Mouse (Mus musculus): ENCODE measurements around the gene Pde8a. TPM values are rescaled to one million over a fixed set of nuclear protein-coding genes. Genes with fewer than 3 reads are reported as not detected.
"Not testable (repeated sequence)": the region's sequence is repeated elsewhere in the genome, so short reads cannot be mapped to it uniquely, and the experiment has no call there.

Pde8a gene
- 10 to 100 TPM in 1 of 2 experiments, 1 to 10 TPM in 1; 9.7 to 10.1 TPM for total RNA-seq (2021)

DNA sequence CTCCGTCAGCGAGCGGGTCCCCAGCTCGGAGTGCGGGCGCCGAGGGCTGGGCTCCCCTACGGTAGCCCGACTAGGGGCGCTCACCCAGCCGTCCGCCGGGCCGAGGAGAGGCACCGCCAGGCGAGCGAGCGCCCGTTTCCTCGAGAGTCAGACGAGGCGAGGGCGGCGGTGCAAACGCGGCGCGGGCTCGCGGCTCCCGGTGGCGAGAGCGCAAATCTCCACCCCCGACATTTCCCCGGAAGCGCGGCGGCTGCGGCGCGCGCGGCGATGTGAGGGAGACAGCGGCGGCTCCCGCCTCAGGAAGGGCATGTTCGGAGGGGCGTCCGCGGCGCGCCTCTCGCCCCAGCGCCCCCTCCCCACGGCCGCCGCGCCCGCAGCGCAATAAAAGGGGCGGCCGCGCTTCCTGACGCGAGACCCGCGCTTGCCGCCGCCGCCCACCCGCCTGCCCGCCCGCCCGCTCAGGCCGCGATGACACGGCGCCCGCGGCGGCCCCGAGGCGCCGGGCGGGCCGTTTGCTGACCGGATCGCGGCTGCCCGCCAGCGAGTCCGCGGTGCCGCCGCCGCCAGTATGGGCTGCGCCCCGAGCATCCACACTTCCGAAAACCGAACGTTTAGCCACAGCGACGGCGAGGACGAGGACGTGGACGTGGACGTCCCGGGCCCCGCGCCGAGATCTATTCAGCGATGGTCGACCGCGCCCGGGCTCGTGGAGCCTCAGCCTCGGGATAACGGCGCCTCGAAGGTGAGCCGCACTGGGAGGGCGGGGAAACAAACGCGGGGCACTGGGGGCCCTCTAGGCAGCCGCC is at the start of gene Pde8a:
Gene Pde8a, plus strand, starts transcription at position 250 of the 806 bp plus-strand sequence.
- no peak for DNase-seq (ENCODE audit: low spot score)
- intact Hi-C loops (cut with DNase I): no loop called here

DNA sequence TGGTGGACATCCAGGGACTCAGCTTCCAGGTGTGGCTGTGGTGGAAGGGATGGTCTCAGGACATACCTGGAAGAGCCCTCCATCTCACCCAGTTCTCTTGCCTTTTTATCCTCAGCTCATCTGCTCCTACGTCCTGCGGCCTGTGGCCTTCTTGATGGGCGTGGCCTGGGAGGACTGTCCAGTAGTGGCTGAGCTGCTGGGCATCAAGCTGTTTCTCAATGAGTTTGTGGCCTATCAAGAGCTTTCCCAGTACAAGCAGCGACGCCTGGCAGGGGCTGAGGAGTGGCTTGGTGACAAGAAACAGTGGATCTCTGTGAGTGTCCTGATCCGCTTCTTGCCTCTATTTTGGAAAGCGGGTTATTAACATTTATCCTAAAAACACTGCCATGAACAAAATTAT is 49.0 kb upstream of the Pde8a start:
- intact Hi-C loops (cut with DNase I): no loop called here
- no peak for DNase-seq (ENCODE audit: low spot score)

- DNase-seq (ENCODE audit: low spot score): no peak
- intact Hi-C loops (cut with DNase I): loop anchor here (1.0 to 2.0 kb wide), 2 partner anchors 42 to 169 kb away; no protein-coding TSS in a partner anchor
Observed at GRCm38 (mm10) chr7:81167124-81167523, 46.3 kb upstream of the Pde8a start.

- DNase-seq (ENCODE audit: low spot score): no peak
- intact Hi-C loops (cut with DNase I): no loop called here
Observed at GRCm38 (mm10) chr7:81169351-81169750, 44.0 kb upstream of the Pde8a start.

DNA sequence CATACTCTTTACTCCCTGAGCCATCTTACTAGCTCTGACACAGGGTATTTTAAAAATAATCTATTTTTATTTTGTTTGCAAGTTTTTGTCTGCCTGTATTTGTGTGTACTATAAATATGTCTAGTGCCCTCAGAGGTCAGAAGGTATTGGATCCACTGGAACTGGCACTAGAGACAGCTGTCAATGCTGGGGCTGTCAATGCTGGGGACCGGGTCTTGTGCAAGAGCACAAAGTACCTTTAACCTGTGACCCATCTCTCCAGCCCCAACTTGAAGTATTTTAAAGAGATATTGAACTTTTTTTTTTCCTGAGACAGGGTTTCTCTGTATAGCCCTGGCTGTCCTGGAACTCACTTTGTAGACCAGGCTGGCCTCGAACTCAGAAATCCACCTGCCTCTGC is 39.5 kb upstream of the Pde8a start:
- intact Hi-C loops (cut with DNase I): no loop called here
- no peak for DNase-seq (ENCODE audit: low spot score)

DNA sequence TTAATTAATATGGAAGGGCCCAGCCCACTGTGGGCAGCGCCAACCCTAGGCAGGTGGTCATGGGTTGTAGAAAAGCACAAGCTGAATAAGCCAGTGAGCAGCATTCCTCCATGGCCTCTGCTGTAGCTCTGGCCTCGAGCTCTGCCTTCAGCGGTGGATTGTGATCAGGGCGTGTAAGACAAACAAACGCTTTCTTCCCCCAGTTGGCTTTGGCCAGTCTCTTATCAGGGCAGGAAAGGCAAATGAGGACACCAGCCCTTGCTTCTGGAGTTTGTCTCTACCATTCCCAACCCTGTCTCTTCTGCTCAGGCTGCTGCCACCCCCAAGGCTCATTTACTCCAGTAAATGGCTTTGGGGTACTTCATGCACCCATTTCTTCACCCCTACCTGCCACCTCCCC is 38.7 kb upstream of the Pde8a start:
- intact Hi-C loops (cut with DNase I): no loop called here
- no peak for DNase-seq (ENCODE audit: low spot score)

- intact Hi-C loops (cut with DNase I): no loop called here
Observed at GRCm38 (mm10) chr7:81176187-81176769, 37.1 kb upstream of the Pde8a start.

DNA sequence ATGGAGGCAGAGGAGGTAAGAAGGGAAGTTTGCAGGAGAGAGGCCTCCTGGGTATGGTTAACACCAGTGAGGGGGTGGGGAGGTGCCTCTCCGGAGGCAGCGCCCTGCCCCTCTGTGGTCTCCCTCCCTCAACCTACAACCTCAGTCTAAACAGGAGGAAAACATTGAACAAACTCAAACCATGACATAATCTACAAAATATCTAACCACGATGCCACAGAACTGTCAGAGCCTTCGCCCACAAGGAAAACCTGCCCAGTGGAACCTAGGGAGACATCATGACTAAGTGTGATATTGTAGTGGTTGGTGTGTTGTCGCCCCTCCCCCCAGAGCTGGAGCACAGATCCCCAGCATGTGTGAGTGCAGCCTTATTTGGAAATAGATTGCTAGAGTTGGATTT is 33.9 kb upstream of the Pde8a start:
- intact Hi-C loops (cut with DNase I): no loop called here
- no peak for DNase-seq (ENCODE audit: low spot score)

More at GRCm38 (mm10) chr7:81176187-81176769, 37.1 kb upstream of the Pde8a start:
- no peak for DNase-seq (ENCODE audit: low spot score)

GRCm38 (mm10) chr7:81182492-81183175 is 30.8 kb upstream of the Pde8a start:
- DNase-seq (ENCODE audit: low spot score): no peak

GRCm38 (mm10) chr7:81183181-81183580 is 30.2 kb upstream of the Pde8a start:
- intact Hi-C loops (cut with DNase I): no loop called here
- no peak for DNase-seq (ENCODE audit: low spot score)

More at GRCm38 (mm10) chr7:81182492-81183175, 30.8 kb upstream of the Pde8a start:
- intact Hi-C loops (cut with DNase I): no loop called here

DNA sequence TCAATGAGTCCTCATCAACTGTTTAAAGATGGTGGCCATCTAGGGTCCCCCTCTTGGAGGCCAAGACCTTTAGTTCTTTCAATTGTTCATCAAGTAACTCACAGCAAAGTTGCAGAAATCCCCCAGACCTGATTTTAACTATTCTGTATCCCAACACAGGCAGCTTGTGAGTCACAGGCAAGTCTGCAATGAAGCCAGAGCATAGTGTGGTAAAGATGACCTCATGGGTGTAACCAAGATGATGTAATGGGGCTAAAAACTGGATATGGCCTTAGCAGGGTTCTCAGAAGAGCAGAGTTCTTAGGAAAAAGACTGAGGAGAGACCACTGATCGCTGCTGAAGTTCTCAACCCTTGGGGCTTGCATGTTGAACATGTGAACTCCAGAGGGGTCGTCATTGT is 29.3 kb upstream of the Pde8a start:
- DNase-seq (ENCODE audit: low spot score): no peak
- intact Hi-C loops (cut with DNase I): no loop called here

- no peak for DNase-seq (ENCODE audit: low spot score)
- intact Hi-C loops (cut with DNase I): no loop called here
Observed at GRCm38 (mm10) chr7:81184651-81185050, 28.7 kb upstream of the Pde8a start.

DNA sequence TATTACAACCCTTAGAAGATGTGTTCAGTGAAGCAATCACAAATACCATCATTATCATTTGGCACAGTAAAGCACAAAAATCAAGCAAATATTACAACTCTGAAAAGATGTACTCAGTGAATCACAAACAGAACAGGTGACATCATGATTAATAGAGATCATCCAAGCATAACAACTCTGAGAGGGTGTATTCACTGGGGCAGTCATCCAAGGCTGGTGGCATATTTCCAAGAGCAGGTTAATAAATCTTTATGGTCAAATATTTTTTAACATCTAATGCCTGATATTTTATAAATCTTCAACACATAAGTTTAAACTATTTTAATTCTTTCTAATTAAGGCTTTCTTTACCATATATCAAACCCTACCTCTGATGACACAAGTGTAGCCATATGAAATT is 27.4 kb upstream of the Pde8a start:
- DNase-seq (ENCODE audit: low spot score); intact Hi-C loops (cut with DNase I): not testable (repeated sequence)

DNA sequence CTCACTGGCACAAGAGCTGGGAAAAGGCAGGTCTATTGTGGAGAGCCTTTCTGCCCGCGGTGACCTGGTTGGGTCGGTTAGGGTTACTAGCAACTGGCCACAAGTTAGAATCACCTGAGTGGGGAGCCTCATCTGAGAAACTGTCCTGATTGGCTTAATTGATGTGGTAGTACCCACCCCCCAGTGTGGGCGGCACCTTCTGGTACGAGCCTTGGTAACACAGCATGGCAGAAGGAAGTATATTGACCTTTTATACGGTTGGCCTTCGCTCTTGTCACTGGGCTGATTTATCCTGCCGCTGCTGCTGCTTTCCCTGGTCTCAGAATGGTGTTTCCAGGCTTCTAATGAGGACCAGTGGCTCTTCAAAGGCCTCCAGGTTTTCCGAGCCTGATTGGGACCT is 24.2 kb upstream of the Pde8a start:
- intact Hi-C loops (cut with DNase I): no loop called here
- no peak for DNase-seq (ENCODE audit: low spot score)

GRCm38 (mm10) chr7:81195509-81195908 is 17.9 kb upstream of the Pde8a start:
- no peak for DNase-seq (ENCODE audit: low spot score)
- intact Hi-C loops (cut with DNase I): no loop called here

GRCm38 (mm10) chr7:81196796-81197195 is 16.6 kb upstream of the Pde8a start:
- intact Hi-C loops (cut with DNase I): no loop called here

GRCm38 (mm10) chr7:81198538-81198937 is 14.9 kb upstream of the Pde8a start:
- no peak for DNase-seq (ENCODE audit: low spot score)
- intact Hi-C loops (cut with DNase I): no loop called here

More at GRCm38 (mm10) chr7:81196796-81197195, 16.6 kb upstream of the Pde8a start:
- no peak for DNase-seq (ENCODE audit: low spot score)

GRCm38 (mm10) chr7:81199109-81199508 is 14.3 kb upstream of the Pde8a start:
- DNase-seq (ENCODE audit: low spot score): no peak
- intact Hi-C loops (cut with DNase I): no loop called here

DNA sequence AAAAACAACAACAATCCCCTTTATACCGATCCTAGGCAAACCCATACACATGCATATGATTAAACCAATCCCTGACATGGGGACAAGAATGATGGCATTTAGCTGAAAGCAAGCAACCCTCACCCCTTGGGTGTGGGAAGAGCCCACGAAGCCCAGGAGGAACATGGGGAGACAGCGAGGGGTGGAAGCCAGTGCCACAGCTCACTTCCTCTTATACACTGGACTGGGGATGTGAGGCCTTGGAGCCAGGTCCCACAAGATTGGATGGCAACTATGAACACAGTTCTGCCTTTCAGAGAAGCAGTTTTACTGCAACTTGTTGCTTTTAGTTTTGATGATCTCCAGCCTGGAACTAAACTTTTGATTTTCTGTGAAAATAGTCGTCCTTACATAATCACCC is 13.6 kb upstream of the Pde8a start:
- intact Hi-C loops (cut with DNase I): no loop called here
- no peak for DNase-seq (ENCODE audit: low spot score)

GRCm38 (mm10) chr7:81202389-81202788 is 11.0 kb upstream of the Pde8a start:
- intact Hi-C loops (cut with DNase I): no loop called here
- no peak for DNase-seq (ENCODE audit: low spot score)

DNA sequence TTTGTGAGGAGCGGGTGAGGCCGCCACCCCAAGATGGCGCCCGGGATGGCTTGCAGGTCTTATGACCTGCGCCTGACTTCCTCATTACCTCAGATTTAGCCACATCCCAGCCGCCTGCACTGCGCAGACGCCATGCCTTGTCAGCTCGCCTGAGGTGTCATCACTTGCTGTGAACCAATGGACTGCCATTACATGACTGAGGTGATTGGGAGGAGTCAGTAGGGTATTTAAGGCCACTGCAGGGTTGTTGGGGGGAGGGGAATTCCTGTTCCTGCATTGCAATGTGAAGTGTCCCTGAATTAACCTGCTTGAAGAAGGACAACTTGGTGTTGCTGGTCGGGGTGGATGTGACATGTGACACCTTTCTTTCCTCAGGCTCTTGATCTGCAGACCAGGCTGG is 9.8 kb upstream of the Pde8a start:
- DNase-seq (ENCODE audit: low spot score); intact Hi-C loops (cut with DNase I): not testable (repeated sequence)
